Mouse (Mus musculus) ES-Bruce4 (cell line): Measurements from ENCODE around the gene Gpd2. TPM values are rescaled to one million over a fixed set of nuclear protein-coding genes. Genes with fewer than 3 reads are reported as not detected.

Experiments used
- H3K27ac ChIP-seq: 2 replicates; pipeline ENCODE4 v1.5.1; 2012; ENCODE audit warnings: low read length, inconsistent platforms; ENCODE audit not compliant: insufficient read depth
- H3K27me3 ChIP-seq: 2 replicates; pipeline ENCODE4 v1.6.1; 2012; ENCODE audit warnings: mild to moderate bottlenecking, low read length, inconsistent platforms; ENCODE audit not compliant: control insufficient read depth, poor library complexity, insufficient read depth, severe bottlenecking
- H3K36me3 ChIP-seq: 2 replicates; pipeline ENCODE4 v1.6.1; 2012; ENCODE audit warnings: inconsistent platforms, mild to moderate bottlenecking, low read length, moderate library complexity; ENCODE audit not compliant: control insufficient read depth, poor library complexity, insufficient read depth, severe bottlenecking
- H3K4me1 ChIP-seq: one replicate; pipeline ENCODE4 v1.8.1; 2011; ENCODE audit warnings: low read length; ENCODE audit not compliant: control insufficient read depth, insufficient read depth
- H3K4me3 ChIP-seq: 2 replicates; pipeline ENCODE4 v1.5.1; 2011; ENCODE audit warnings: low read depth, mild to moderate bottlenecking, low read length
- H3K9ac ChIP-seq: 2 replicates; pipeline ENCODE4 v1.6.1; 2012; ENCODE audit warnings: low read depth, mild to moderate bottlenecking, inconsistent platforms; ENCODE audit not compliant: poor library complexity, severe bottlenecking
- H3K9me3 ChIP-seq: replicated peaks from 2 replicates; pipeline ENCODE4 v1.6.1; 2012; ENCODE audit warnings: mild to moderate bottlenecking, low read length, inconsistent platforms; ENCODE audit not compliant: control insufficient read depth, poor library complexity, insufficient read depth, severe bottlenecking
- CTCF ChIP-seq: IDR thresholded peaks from one replicate; pipeline ENCODE4 v1.8.1; 2011; ENCODE audit warnings: low read depth, low read length
- EP300 ChIP-seq: IDR thresholded peaks from 2 replicates; pipeline ENCODE4 v1.6.1; 2011; ENCODE audit warnings: low read depth, low read length; ENCODE audit not compliant: insufficient read depth
- POLR2A ChIP-seq: IDR thresholded peaks from one replicate; pipeline ENCODE4 v1.8.1; 2011; ENCODE audit warnings: low read length; ENCODE audit not compliant: insufficient read depth
- polyA plus RNA-seq: library from polyadenylated mRNA; stranded (reverse); fragments of >200 nt; gene quantifications from 2 replicates; pipeline ENCODE4 v1.2.4, GENCODE M21; 2011; ENCODE audit warnings: low read depth; ENCODE audit not compliant: missing spikeins, insufficient read depth, insufficient read length

The Gpd2 gene
- polyA plus RNA-seq, 1 experiment: 40.0 TPM

GRCm38 (mm10) chr2:57330812-57331211 is 93.4 kb downstream of the Gpd2 start:
- Histone ChIP-seq H3K27me3 (no peaks in the 10 kb centered on the region), H3K4me3 (no peak overlapping the region), H3K9me3 (no peaks in the 10 kb centered on the region), H3K4me1 (no peaks in the 10 kb centered on the region), H3K36me3 (no peaks in the 10 kb centered on the region), H3K27ac (no peak overlapping the region), H3K9ac (no peak overlapping the region)
- no peak for TF ChIP-seq EP300
- no peak for TF ChIP-seq CTCF
- TF ChIP-seq POLR2A: no peak

- H3K36me3 ChIP-seq: no peaks in the 10 kb centered on the region
- H3K9me3 ChIP-seq: no peaks in the 10 kb centered on the region
- H3K27me3 ChIP-seq: no peaks in the 10 kb centered on the region
- H3K9ac ChIP-seq: no peak overlapping the region
- H3K27ac ChIP-seq: no peak overlapping the region
- TF ChIP-seq POLR2A: no peak
- no peak for TF ChIP-seq EP300
- no peak for TF ChIP-seq CTCF
- H3K4me3 ChIP-seq: no peak overlapping the region
- H3K4me1 ChIP-seq: no peaks in the 10 kb centered on the region
Measured at GRCm38 (mm10) chr2:57331266-57331665, 93.8 kb downstream of the Gpd2 start.

- Histone ChIP-seq H3K27me3 (no peaks in the 10 kb centered on the region), H3K27ac (no peak overlapping the region)
- TF ChIP-seq CTCF (no peak), EP300 (no peak), POLR2A (no peak)
Measured at GRCm38 (mm10) chr2:57333481-57333880, 96.0 kb downstream of the Gpd2 start.

GRCm38 (mm10) chr2:57335397-57335796 is 98.0 kb downstream of the Gpd2 start:
- Histone ChIP-seq H3K27me3 (no peaks in the 10 kb centered on the region), H3K9me3 (no peaks in the 10 kb centered on the region), H3K27ac (no peak overlapping the region), H3K4me1 (no peaks in the 10 kb centered on the region), H3K4me3 (no peak overlapping the region), H3K9ac (no peak overlapping the region), H3K36me3 (peaks cover under 1% of the 10 kb centered on the region; the same call in 1 of the 2 replicates)
- TF ChIP-seq EP300 (no peak), CTCF (no peak), POLR2A (no peak)

More at GRCm38 (mm10) chr2:57333481-57333880, 96.0 kb downstream of the Gpd2 start:
- H3K9me3 ChIP-seq: no peaks in the 10 kb centered on the region
- H3K4me3 ChIP-seq: no peak overlapping the region
- no peak overlapping the region for H3K9ac ChIP-seq
- H3K4me1 ChIP-seq: no peaks in the 10 kb centered on the region
- H3K36me3 ChIP-seq: no peaks in the 10 kb centered on the region

GRCm38 (mm10) chr2:57338779-57339178 is 101.3 kb downstream of the Gpd2 start:
- no peaks in the 10 kb centered on the region for H3K4me1 ChIP-seq
- no peak overlapping the region for H3K9ac ChIP-seq
- H3K4me3 ChIP-seq: no peak overlapping the region
- TF ChIP-seq POLR2A (no peak), CTCF (no peak), EP300 (no peak)
- H3K9me3 ChIP-seq: no peaks in the 10 kb centered on the region
- no peaks in the 10 kb centered on the region for H3K27me3 ChIP-seq
- no peak overlapping the region for H3K27ac ChIP-seq
- peaks cover 5% of the 10 kb centered on the region for H3K36me3 ChIP-seq

- Histone ChIP-seq H3K27ac (no peak overlapping the region), H3K27me3 (no peaks in the 10 kb centered on the region), H3K9ac (no peak overlapping the region), H3K4me3 (no peak overlapping the region), H3K36me3 (peaks cover 10% of the 10 kb centered on the region), H3K9me3 (no peaks in the 10 kb centered on the region), H3K4me1 (no peaks in the 10 kb centered on the region)
- no peak for TF ChIP-seq CTCF
- TF ChIP-seq POLR2A: no peak
- TF ChIP-seq EP300: no peak
Measured at GRCm38 (mm10) chr2:57342910-57343309, 105.5 kb downstream of the Gpd2 start.
